Mouse (Mus musculus): ENCODE data around the gene Btbd2.

Btbd2 gene

GRCm38 (mm10) chr10:80700732-80701131, 43.9 kb upstream of the Btbd2 start:
- no peaks in the 10 kb centered on the region for H3K27me3 ChIP-seq (ENCODE audit: insufficient read depth, low read length)
- H3K4me3 ChIP-seq (replicated peaks; ENCODE audit: low read length): peak overlapping the region; percentile 89
- TF ChIP-seq POU5F1 (IDR thresholded peaks at IDR 0.05; ENCODE audit: borderline replicate concordance, low read length): no peak
- no peak for TF ChIP-seq CTCF (conservative IDR thresholded peaks at IDR 0.05; ENCODE audit: low read length)
- no peak for TF ChIP-seq NANOG (IDR thresholded peaks at IDR 0.05; ENCODE audit: borderline replicate concordance, low read length)
- H3K4me1 ChIP-seq (replicated peaks; ENCODE audit: low read depth, low read length): peaks cover 78% of the 10 kb centered on the region
- H3K9me3 ChIP-seq (ENCODE audit: low read length): no peaks in the 10 kb centered on the region
- H3K36me3 ChIP-seq (ENCODE audit: insufficient read depth, low read length): peaks cover 39% of the 10 kb centered on the region

GRCm38 (mm10) chr10:80700038-80700504, 43.2 kb upstream of the Btbd2 start:
- peak overlapping the region; percentile 89 for H3K4me3 ChIP-seq (replicated peaks; ENCODE audit: low read length)
- H3K36me3 ChIP-seq (ENCODE audit: insufficient read depth, low read length): peaks cover 33% of the 10 kb centered on the region
- peaks cover 79% of the 10 kb centered on the region for H3K4me1 ChIP-seq (replicated peaks; ENCODE audit: low read depth, low read length)
- no peak for TF ChIP-seq CTCF (conservative IDR thresholded peaks at IDR 0.05; ENCODE audit: low read length)
- no peak for TF ChIP-seq NANOG (IDR thresholded peaks at IDR 0.05; ENCODE audit: borderline replicate concordance, low read length)
- no peak for TF ChIP-seq POU5F1 (IDR thresholded peaks at IDR 0.05; ENCODE audit: borderline replicate concordance, low read length)
- no peaks in the 10 kb centered on the region for H3K27me3 ChIP-seq (ENCODE audit: insufficient read depth, low read length)
- no peaks in the 10 kb centered on the region for H3K9me3 ChIP-seq (ENCODE audit: low read length)

- Histone ChIP-seq H3K4me3 (replicated peaks; ENCODE audit: low read length) (no peak overlapping the region), H3K4me1 (replicated peaks; ENCODE audit: low read depth, low read length) (peaks cover 82% of the 10 kb centered on the region), H3K9me3 (ENCODE audit: low read length) (no peaks in the 10 kb centered on the region), H3K27me3 (ENCODE audit: insufficient read depth, low read length) (no peaks in the 10 kb centered on the region), H3K36me3 (ENCODE audit: insufficient read depth, low read length) (peaks cover 33% of the 10 kb centered on the region)
- TF ChIP-seq NANOG (IDR thresholded peaks at IDR 0.05; ENCODE audit: borderline replicate concordance, low read length): no peak
These were observed 41.7 kb upstream of the Btbd2 start for GRCm38 (mm10) chr10:80698605-80699004.

GRCm38 (mm10) chr10:80697812-80698211, 40.9 kb upstream of the Btbd2 start:
- Histone ChIP-seq H3K4me1 (replicated peaks; ENCODE audit: low read depth, low read length) (peaks cover 78% of the 10 kb centered on the region), H3K9me3 (ENCODE audit: low read length) (no peaks in the 10 kb centered on the region), H3K4me3 (replicated peaks; ENCODE audit: low read length) (no peak overlapping the region), H3K36me3 (ENCODE audit: insufficient read depth, low read length) (peaks cover 41% of the 10 kb centered on the region), H3K27me3 (ENCODE audit: insufficient read depth, low read length) (no peaks in the 10 kb centered on the region)
- no peak for TF ChIP-seq POU5F1 (IDR thresholded peaks at IDR 0.05; ENCODE audit: borderline replicate concordance, low read length)
- no peak for TF ChIP-seq NANOG (IDR thresholded peaks at IDR 0.05; ENCODE audit: borderline replicate concordance, low read length)
- TF ChIP-seq CTCF (conservative IDR thresholded peaks at IDR 0.05; ENCODE audit: low read length): no peak

- Histone ChIP-seq H3K9me3 (ENCODE audit: low read length) (no peaks in the 10 kb centered on the region), H3K4me3 (replicated peaks; ENCODE audit: low read length) (no peak overlapping the region), H3K36me3 (ENCODE audit: insufficient read depth, low read length) (peaks cover 45% of the 10 kb centered on the region), H3K4me1 (replicated peaks; ENCODE audit: low read depth, low read length) (peaks cover 80% of the 10 kb centered on the region), H3K27me3 (ENCODE audit: insufficient read depth, low read length) (no peaks in the 10 kb centered on the region)
- TF ChIP-seq POU5F1 (IDR thresholded peaks at IDR 0.05; ENCODE audit: borderline replicate concordance, low read length): no peak
- TF ChIP-seq CTCF (conservative IDR thresholded peaks at IDR 0.05; ENCODE audit: low read length): no peak
- no peak for TF ChIP-seq NANOG (IDR thresholded peaks at IDR 0.05; ENCODE audit: borderline replicate concordance, low read length)
These were observed 40.5 kb upstream of the Btbd2 start for GRCm38 (mm10) chr10:80697393-80697787.

GRCm38 (mm10) chr10:80696502-80697392, 39.9 kb upstream of the Btbd2 start:
- H3K4me1 ChIP-seq (replicated peaks; ENCODE audit: low read depth, low read length): peaks cover 87% of the 10 kb centered on the region
- TF ChIP-seq POU5F1 (IDR thresholded peaks at IDR 0.05; ENCODE audit: borderline replicate concordance, low read length): no peak
- no peak for TF ChIP-seq NANOG (IDR thresholded peaks at IDR 0.05; ENCODE audit: borderline replicate concordance, low read length)
- TF ChIP-seq CTCF (conservative IDR thresholded peaks at IDR 0.05; ENCODE audit: low read length): no peak
- H3K27me3 ChIP-seq (ENCODE audit: insufficient read depth, low read length): no peaks in the 10 kb centered on the region
- no peaks in the 10 kb centered on the region for H3K9me3 ChIP-seq (ENCODE audit: low read length)
- peaks cover 49% of the 10 kb centered on the region for H3K36me3 ChIP-seq (ENCODE audit: insufficient read depth, low read length)
- peak overlapping the region; percentile 24; the same call in 1 of the 2 replicates for H3K4me3 ChIP-seq (replicated peaks; ENCODE audit: low read length)

- H3K4me1 ChIP-seq (replicated peaks; ENCODE audit: low read depth, low read length): peaks cover 89% of the 10 kb centered on the region
- H3K9me3 ChIP-seq (ENCODE audit: low read length): no peaks in the 10 kb centered on the region
- TF ChIP-seq NANOG (IDR thresholded peaks at IDR 0.05; ENCODE audit: borderline replicate concordance, low read length) (no peak), CTCF (conservative IDR thresholded peaks at IDR 0.05; ENCODE audit: low read length) (no peak), POU5F1 (IDR thresholded peaks at IDR 0.05; ENCODE audit: borderline replicate concordance, low read length) (no peak)
- no peaks in the 10 kb centered on the region for H3K27me3 ChIP-seq (ENCODE audit: insufficient read depth, low read length)
- peak overlapping the region; percentile 24; the same call in 1 of the 2 replicates for H3K4me3 ChIP-seq (replicated peaks; ENCODE audit: low read length)
- H3K36me3 ChIP-seq (ENCODE audit: insufficient read depth, low read length): peaks cover 56% of the 10 kb centered on the region
These were observed 39.1 kb upstream of the Btbd2 start for GRCm38 (mm10) chr10:80695801-80696501.

GRCm38 (mm10) chr10:80695186-80695585, 38.3 kb upstream of the Btbd2 start:
- no peaks in the 10 kb centered on the region for H3K9me3 ChIP-seq (ENCODE audit: low read length)
- no peaks in the 10 kb centered on the region for H3K27me3 ChIP-seq (ENCODE audit: insufficient read depth, low read length)
- peaks cover 64% of the 10 kb centered on the region for H3K36me3 ChIP-seq (ENCODE audit: insufficient read depth, low read length)
- H3K4me3 ChIP-seq (replicated peaks; ENCODE audit: low read length): peak overlapping the region; percentile 5; the same call in 1 of the 2 replicates
- TF ChIP-seq NANOG (IDR thresholded peaks at IDR 0.05; ENCODE audit: borderline replicate concordance, low read length) (no peak), CTCF (conservative IDR thresholded peaks at IDR 0.05; ENCODE audit: low read length) (no peak), POU5F1 (IDR thresholded peaks at IDR 0.05; ENCODE audit: borderline replicate concordance, low read length) (no peak)
- peaks cover 89% of the 10 kb centered on the region for H3K4me1 ChIP-seq (replicated peaks; ENCODE audit: low read depth, low read length)

All from E14TG2a.4 (cell line).